Mouse (Mus musculus): ENCODE data around the gene Sod1.

The Sod1 gene

GRCm38 (mm10) chr16:90260097-90260496, 39.5 kb downstream of the Sod1 start:
- DNase-seq, result no peak

GRCm38 (mm10) chr16:90261791-90262190, 41.2 kb downstream of the Sod1 start:
- DNase-seq, result peak; percentile 69

GRCm38 (mm10) chr16:90264021-90264420, 43.5 kb downstream of the Sod1 start:
- DNase-seq, result no peak

GRCm38 (mm10) chr16:90265106-90265505, 44.6 kb downstream of the Sod1 start:
- DNase-seq, result no peak

GRCm38 (mm10) chr16:90266581-90266980, 46.0 kb downstream of the Sod1 start:
- no peak for DNase-seq

- DNase-seq, result peak; percentile 21
Measured at GRCm38 (mm10) chr16:90275521-90275920, 55.0 kb downstream of the Sod1 start.
